16 mouse cellular contexts compared by ENCODE assay signal in genomic region chr5:99165807-99166360, GRCm38 (mm10).
"Had no signal": no experiment of that assay in that cellular context is flagged by ENCODE, and none has a peak within 500 bp of the region (broad histone marks: within the 10 kb centered on the region; RNA-seq: fewer than 3 reads in every experiment).

No protein-coding gene starts in this region.

- H3K36me3 ChIP-seq: limb, embryonic 15.5 days; liver, embryonic 12.5 days; neural tube, embryonic 13.5 days had no signal

- H3K27me3 ChIP-seq: limb, embryonic 15.5 days; liver, embryonic 12.5 days; neural tube, embryonic 13.5 days had no signal

- DNase-seq: kidney, adult 11 months; kidney, adult 9 months; kidney, postnatal 36 days; lung, embryonic 14.5 days; lung, postnatal 10 days; lung, postnatal 4 days; retina, postnatal 1 day; right cerebral cortex, postnatal 14 days; thymus, postnatal 4 days had no signal

- H3K4me2 ChIP-seq: limb, embryonic 15.5 days; liver, embryonic 12.5 days; lung, embryonic 14.5 days; midbrain, embryonic 11.5 days; neural tube, embryonic 13.5 days had no signal

- ATAC-seq: liver, embryonic 12.5 days; midbrain, embryonic 16.5 days had no signal

- H3K9ac ChIP-seq: limb, embryonic 15.5 days; liver, embryonic 12.5 days; lung, embryonic 14.5 days; neural tube, embryonic 13.5 days had no signal

- H3K27ac ChIP-seq: kidney, postnatal 0 days; left cerebral cortex, adult 2 months; limb, embryonic 15.5 days; liver, embryonic 12.5 days; neural tube, embryonic 13.5 days had no signal

- H3K9me3 ChIP-seq: limb, embryonic 15.5 days; liver, embryonic 12.5 days; neural tube, embryonic 13.5 days had no signal

- H3K4me3 ChIP-seq: left cerebral cortex, adult 2 months; limb, embryonic 15.5 days; liver, embryonic 12.5 days; neural tube, embryonic 13.5 days had no signal

- H3K4me1 ChIP-seq: limb, embryonic 15.5 days; liver, embryonic 12.5 days had no signal
